Mouse (Mus musculus) liver, postnatal 0 days (tissue): ENCODE measurements around the gene Jup.

Source experiments
- CTCF ChIP-seq: sonication (generic); IDR thresholded peaks from 2 replicates; pipeline ENCODE4 v1.5.1; 2016; ENCODE audit warnings: antibody characterized with exemption, low read depth
- EP300 ChIP-seq: IDR thresholded peaks from 2 replicates; pipeline ENCODE4 v1.6.1; 2016; ENCODE audit warnings: antibody characterized with exemption, low read depth, mild to moderate bottlenecking

DNA sequence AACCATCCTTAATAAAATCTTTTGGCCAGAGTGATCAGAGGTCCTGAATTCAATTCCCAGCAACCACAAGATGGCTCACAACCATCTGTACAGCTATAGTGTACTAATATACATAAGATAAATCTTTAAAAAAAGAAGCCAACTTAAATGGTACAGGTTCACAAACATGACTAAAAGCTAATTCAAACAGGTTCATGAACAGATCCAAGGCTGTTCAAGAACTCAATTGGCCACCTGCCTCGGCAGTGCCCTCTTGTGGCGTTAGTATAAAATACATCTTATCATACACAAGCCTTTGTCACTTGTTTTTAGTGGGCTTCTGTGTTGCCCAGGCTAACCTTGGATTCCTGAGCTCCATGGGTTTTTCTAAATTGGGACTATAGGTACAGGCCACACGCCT, 74.0 kb downstream of the Jup start:
- peak; percentile 90 for TF ChIP-seq CTCF
- TF ChIP-seq EP300 = no peak
